Mouse (Mus musculus) kidney, postnatal 0 days (tissue): ENCODE results near the gene Ebf1. TPM values are rescaled to one million over a fixed set of nuclear protein-coding genes. Genes with fewer than 3 reads are reported as not detected.
A peak's percentile ranks its signal among the peaks of the same experiment; 100 is the strongest.

Experiments
- ATAC-seq: fragments of 200-750 bp; cut with Nextera tagmentation; replicated peaks from 2 replicates; pipeline ENCODE4 v1.8.0; 2017; ENCODE audit warnings: low read depth, moderate number of reproducible peaks, moderate TSS enrichment, moderate library complexity; ENCODE audit not compliant: low FRiP score
- DNase-seq: peaks from one replicate; pipeline ENCODE4 v3.0.0-alpha.2; 2016; ENCODE audit warnings: low spot score
- H3K27ac ChIP-seq: fragments of 300-500 bp; sonication (generic); 2 replicates; pipeline ENCODE4 v1.5.1; 2014; ENCODE audit warnings: mild to moderate bottlenecking
- H3K27me3 ChIP-seq: fragments of 300-500 bp; sonication (generic); 2 replicates; pipeline ENCODE4 v1.6.1; 2014; ENCODE audit warnings: low read length, mixed read lengths; ENCODE audit not compliant: insufficient read depth
- H3K36me3 ChIP-seq: fragments of 300-500 bp; sonication (generic); 2 replicates; pipeline ENCODE4 v1.6.1; 2014; ENCODE audit warnings: low read length, mixed read lengths; ENCODE audit not compliant: insufficient read depth
- H3K4me1 ChIP-seq: fragments of 300-500 bp; sonication (generic); replicated peaks from 2 replicates; pipeline ENCODE4 v1.6.1; 2014; ENCODE audit warnings: antibody characterized with exemption, low read length, mixed read lengths; ENCODE audit not compliant: insufficient read depth
- H3K4me2 ChIP-seq: fragments of 300-500 bp; sonication (generic); 2 replicates; pipeline ENCODE4 v1.6.1; 2014; ENCODE audit warnings: mild to moderate bottlenecking, low read length, moderate library complexity, mixed read lengths
- H3K4me3 ChIP-seq: fragments of 300-500 bp; sonication (generic); replicated peaks from 2 replicates; pipeline ENCODE4 v1.5.1; 2014; ENCODE audit warnings: low read depth, low read length
- H3K9ac ChIP-seq: fragments of 300-500 bp; sonication (generic); 2 replicates; pipeline ENCODE4 v1.6.1; 2014; ENCODE audit warnings: low read depth, low read length
- H3K9me3 ChIP-seq: fragments of 300-500 bp; sonication (generic); replicated peaks from 2 replicates; pipeline ENCODE4 v1.6.1; 2016; ENCODE audit warnings: low read length, inconsistent platforms, mixed read lengths
- CTCF ChIP-seq: IDR thresholded peaks from 2 replicates; pipeline ENCODE4 v1.5.1; 2016; ENCODE audit warnings: antibody characterized with exemption, low read depth, mild to moderate bottlenecking, moderate library complexity
- WGBS: fragments of 180-500 bp; shearing (Covaris S2); extraction: QIAGEN DNeasy Blood & Tissue Kit; methylation state at CpG from one replicate; pipeline ENCODE4 v1.1.7; 2014; 5-methylcytosine and 5-hydroxymethylcytosine counted together
- polyA plus RNA-seq: library from polyadenylated mRNA; unstranded; fragments of >200 nt; fragmentation: Nextera tagmentation; extraction: Ambion mirVana; gene quantifications from 2 replicates; pipeline ENCODE4 v1.2.1, GENCODE M21; 2015

Gene Ebf1
- polyA plus RNA-seq, 1 experiment from 2014 or later, result 19.6 TPM

DNA sequence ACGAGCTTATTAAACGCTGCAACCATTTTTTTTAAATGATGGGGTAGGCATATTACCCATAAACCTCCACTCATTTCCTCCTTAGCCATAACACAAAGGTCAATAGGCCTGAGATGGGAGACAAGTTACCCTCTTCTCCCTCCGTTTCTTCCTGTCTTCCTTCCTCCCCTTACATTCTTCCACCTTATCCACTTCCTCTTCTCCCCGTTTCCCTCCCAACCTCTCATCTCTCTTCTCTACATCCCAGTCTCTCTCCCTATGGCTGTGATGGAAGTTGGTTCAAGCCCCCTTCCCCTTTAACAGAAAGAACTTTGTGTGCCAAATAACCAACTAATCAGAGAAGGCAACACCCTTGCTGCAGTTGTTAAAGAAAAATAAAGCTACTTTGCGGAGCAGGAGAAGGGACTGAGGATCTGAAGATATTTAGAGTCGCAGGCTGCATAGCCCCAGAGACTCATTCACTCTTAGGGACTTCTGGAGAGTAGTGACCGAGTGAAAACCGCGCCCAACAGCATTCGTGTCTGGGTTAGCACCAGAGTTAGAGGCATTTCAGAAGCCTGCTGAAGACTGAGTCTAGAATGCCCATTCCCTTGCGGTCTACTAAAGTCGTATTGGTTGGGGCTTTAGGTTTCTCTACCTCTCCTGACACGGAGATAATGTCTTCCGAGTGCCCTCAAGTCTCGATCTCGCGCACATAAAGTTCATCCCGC is 884 bp upstream of the Ebf1 start:
- Histone ChIP-seq H3K9ac (peak overlapping the region; percentile 49; the same call in 1 of the 2 replicates), H3K9me3 (no peaks in the 10 kb centered on the region), H3K4me2 (peak overlapping the region; percentile 72), H3K27ac (no peak overlapping the region), H3K4me1 (peaks cover 17% of the 10 kb centered on the region), H3K4me3 (peak overlapping the region; percentile 72), H3K36me3 (no peaks in the 10 kb centered on the region), H3K27me3 (peaks cover 17% of the 10 kb centered on the region)
- no peak for ATAC-seq
- 10% methylated on average over 18 of the region's 18 CpGs for WGBS
- TF ChIP-seq CTCF, result no peak
- DNase-seq, result no peak

DNA sequence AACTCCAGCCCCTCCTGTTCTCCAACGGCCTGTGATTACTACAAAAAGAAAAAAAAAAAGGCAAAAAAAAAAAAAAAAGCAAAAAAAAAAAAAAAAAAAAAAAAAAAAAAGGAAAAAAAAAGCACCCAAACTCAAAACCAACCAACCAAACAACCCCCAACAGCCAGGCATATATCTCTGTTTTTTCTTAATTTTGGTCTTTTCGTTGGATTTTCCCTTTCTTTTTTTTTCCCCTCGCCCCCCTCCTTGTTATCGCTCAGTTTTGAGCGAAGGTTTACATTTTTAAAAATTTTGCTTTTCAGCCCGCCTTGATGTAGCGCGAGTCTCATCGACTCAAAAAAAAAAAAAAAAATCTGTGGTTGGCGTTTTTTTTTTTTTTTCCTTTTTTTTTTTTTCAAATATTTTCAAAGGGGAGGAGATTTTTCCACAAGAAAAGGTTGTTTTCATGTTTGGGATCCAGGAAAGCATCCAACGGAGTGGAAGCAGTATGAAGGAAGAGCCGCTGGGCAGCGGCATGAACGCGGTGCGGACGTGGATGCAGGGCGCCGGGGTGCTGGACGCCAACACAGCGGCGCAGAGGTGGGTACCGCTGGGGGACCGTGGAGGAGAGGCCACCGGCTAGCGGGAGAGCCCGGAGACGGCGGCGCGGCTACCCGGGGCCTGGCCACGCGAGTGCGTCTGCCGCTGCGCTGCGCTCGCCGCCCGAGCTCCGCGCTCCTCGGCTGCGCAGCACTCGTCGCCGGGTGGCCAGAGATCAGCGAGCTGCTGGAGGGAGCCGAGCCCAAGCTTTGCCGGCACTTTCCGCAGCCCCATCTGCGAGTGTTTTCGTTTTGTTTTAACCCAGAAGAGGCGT is 843 bp downstream of the Ebf1 start:
- H3K9ac ChIP-seq, result peak overlapping the region; percentile 74
- peak overlapping the region; percentile 81 for H3K27ac ChIP-seq
- WGBS, result under 1% methylated on average over 53 of the region's 55 CpGs
- no peaks in the 10 kb centered on the region for H3K9me3 ChIP-seq
- ATAC-seq (no peak; the same call in 1 of the 2 replicates), DNase-seq (peak; percentile 65)
- no peaks in the 10 kb centered on the region for H3K36me3 ChIP-seq
- H3K27me3 ChIP-seq, result peaks cover 14% of the 10 kb centered on the region
- peak overlapping the region; percentile 72 for H3K4me2 ChIP-seq
- no peak for TF ChIP-seq CTCF
- H3K4me1 ChIP-seq, result peaks cover 12% of the 10 kb centered on the region; the same call in 1 of the 2 replicates
- H3K4me3 ChIP-seq, result peak overlapping the region; percentile 72

DNA sequence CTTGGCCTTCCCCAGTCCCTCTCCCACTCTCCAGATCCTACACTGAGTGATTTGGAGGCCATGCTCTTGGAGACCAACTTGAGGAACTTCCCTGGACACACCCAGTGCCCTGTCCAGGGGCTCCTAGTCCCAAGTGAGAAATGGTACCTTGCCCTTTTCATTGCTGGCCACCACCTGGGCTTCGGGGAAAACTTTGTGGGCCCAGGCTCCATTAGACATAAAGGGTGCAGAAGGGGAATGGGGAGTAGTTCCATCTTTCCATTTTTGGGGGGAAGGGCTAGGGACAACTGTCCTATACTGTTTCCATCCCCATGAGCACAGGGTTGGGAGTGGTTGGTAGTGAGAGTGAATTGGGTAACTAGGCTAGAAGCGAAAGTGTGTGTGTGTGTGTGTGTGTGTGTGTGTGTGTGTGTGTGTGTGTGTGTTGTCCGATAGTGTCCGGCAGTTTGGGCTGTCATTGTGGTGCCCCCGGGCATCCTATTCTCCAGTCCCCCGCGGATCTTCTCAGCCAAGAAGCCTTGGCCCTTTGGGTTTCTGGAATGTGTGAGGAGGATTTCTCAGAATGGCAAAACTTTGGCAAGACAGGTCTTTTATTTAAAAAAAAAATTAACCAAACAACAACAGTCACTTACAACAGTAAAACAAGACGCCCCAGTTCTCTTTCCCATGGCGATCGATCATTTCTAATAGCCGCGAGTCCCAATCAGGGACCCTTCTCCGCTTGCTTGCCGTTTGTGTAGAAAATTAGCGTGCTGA is 2.2 kb downstream of the Ebf1 start:
- Histone ChIP-seq H3K9me3 (no peaks in the 10 kb centered on the region), H3K9ac (peak overlapping the region; percentile 59), H3K36me3 (no peaks in the 10 kb centered on the region), H3K4me2 (peak overlapping the region; percentile 72), H3K27me3 (peaks cover 14% of the 10 kb centered on the region), H3K27ac (0 out of 2 replicates have a peak overlapping the region, but pooled peaks have one; percentile 11), H3K4me1 (peaks cover 8% of the 10 kb centered on the region; the same call in 1 of the 2 replicates), H3K4me3 (peak overlapping the region; percentile 72)
- 4% methylated on average over 15 of the region's 15 CpGs for WGBS
- DNase-seq (no peak), ATAC-seq (no peak)
- no peak for TF ChIP-seq CTCF

DNA sequence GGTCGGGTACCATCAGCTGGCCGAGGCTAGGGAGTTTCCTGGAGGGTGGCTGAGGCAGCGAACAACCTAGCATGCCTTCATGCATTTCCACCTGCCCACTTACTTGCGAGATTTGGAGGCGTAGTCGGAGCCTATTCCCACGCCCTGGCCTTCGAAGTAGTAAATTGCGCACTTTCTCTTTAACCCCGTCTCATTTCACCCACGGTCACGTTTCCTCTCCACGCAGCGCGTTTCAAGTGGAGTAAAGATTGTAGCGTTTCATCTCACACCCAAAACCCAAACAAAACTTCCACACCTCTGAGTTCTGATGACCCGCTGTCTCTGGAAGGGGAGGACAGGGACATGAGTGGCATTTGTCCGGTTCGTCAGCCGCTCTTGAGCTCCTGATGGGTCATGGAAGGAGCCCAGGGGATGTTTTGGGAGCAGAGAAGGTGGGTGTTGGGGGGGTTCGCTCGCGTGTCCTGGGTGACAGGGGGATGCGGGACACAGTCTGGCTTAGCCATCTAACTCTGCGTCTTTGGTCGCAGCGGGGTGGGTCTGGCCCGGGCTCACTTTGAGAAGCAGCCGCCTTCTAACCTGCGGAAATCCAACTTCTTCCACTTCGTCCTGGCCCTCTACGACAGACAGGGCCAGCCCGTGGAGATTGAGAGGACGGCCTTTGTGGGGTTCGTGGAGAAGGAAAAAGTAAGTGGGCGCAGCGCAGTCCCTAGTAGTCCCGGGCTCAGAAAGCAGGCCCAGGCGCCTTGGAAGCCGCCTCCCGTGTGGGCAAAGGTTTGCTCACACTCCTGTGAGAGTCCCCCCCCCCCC is 3.0 kb downstream of the Ebf1 start:
- DNase-seq (peak; percentile 5), ATAC-seq (no peak)
- Histone ChIP-seq H3K4me2 (peak overlapping the region; percentile 72), H3K27ac (0 out of 2 replicates have a peak overlapping the region, but pooled peaks have one; percentile 11), H3K9ac (peak overlapping the region; percentile 59), H3K27me3 (peaks cover 14% of the 10 kb centered on the region), H3K9me3 (no peaks in the 10 kb centered on the region), H3K4me1 (peaks cover 8% of the 10 kb centered on the region; the same call in 1 of the 2 replicates), H3K36me3 (no peaks in the 10 kb centered on the region), H3K4me3 (peak overlapping the region; percentile 72)
- no peak for TF ChIP-seq CTCF
- 7% methylated on average over 41 of the region's 41 CpGs for WGBS

- Histone ChIP-seq H3K4me2 (peak overlapping the region; percentile 72), H3K9me3 (no peaks in the 10 kb centered on the region), H3K4me1 (peaks cover 8% of the 10 kb centered on the region; the same call in 1 of the 2 replicates), H3K9ac (peak overlapping the region; percentile 59), H3K27ac (peak overlapping the region; percentile 25; the same call in 1 of the 2 replicates), H3K27me3 (peaks cover 14% of the 10 kb centered on the region), H3K4me3 (peak overlapping the region; percentile 72), H3K36me3 (no peaks in the 10 kb centered on the region)
- TF ChIP-seq CTCF, result no peak
- ATAC-seq (no peak), DNase-seq (no peak)
- 47% methylated on average over 19 of the region's 19 CpGs for WGBS
Observed at GRCm38 (mm10) chr11:44620694-44621446, 3.8 kb downstream of the Ebf1 start.
